Mouse (Mus musculus): Measurements from ENCODE around the gene Arid3a.

- TF ChIP-seq CTCF (IDR thresholded peaks at IDR 0.05; ENCODE audit: low read depth) (no peak), EP300 (IDR thresholded peaks at IDR 0.05; ENCODE audit: low read depth) (peak; percentile 44; the same call in 1 of the 2 replicates)
Measured at GRCm38 (mm10) chr10:79940749-79941148, 13.9 kb downstream of the Arid3a start.
